Mouse (Mus musculus) liver, embryonic 14.5 days (tissue): ENCODE data around the gene Egfr.

Source experiments
- CTCF ChIP-seq: IDR thresholded peaks from 2 replicates; pipeline ENCODE4 v1.5.1; 2016; ENCODE audit warnings: antibody characterized with exemption, low read depth, control low read depth
- EP300 ChIP-seq: IDR thresholded peaks from 2 replicates; pipeline ENCODE4 v1.6.1; 2016; ENCODE audit warnings: antibody characterized with exemption, low read depth

DNA sequence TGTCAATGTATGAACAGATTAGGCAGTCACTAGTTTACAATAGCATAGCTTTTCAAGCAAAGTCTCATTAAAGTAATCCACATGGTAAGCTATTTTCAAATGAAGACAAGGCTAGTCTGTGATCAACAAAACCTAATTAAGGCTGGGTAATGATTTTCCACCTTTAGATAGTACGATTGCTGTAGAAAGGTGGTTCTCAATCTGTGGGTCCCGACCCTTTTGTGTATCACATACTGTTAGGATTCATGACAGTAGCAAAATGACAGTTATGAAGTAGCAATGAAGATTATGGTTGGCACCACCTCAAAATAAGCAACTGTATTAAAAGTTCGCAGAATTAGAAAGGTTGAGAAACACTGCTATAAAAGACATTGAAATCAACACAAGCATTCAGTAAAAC lies 90.9 kb downstream of the Egfr start:
- no peak for TF ChIP-seq CTCF
- no peak for TF ChIP-seq EP300
